Comparison of ENCODE assay signal across 8 mouse cellular contexts in genomic region chr11:74828404-74828931, GRCm38 (mm10). TPM values are rescaled to one million over a fixed set of nuclear protein-coding genes. Genes with fewer than 3 reads are reported as not detected.
DNase-seq lines count a peak whose midpoint lies in the region; ATAC-seq and TF ChIP-seq lines count a peak whose summit lies in the region.

No protein-coding gene starts in this region.

- TF ChIP-seq RAD21 in MEL (IDR thresholded peaks at IDR 0.05; ENCODE audit: low read depth, low read length), result peak; percentile 18

- peaks cover 0 to 36% of the 10 kb centered on the region in 2 experiments; a peak in 3 of 4 replicates for H3K36me3 ChIP-seq in MEL (ENCODE audit: control insufficient read depth in 1 of 2, insufficient read depth in 2 of 2, low read length in 2 of 2)
- H3K36me3 ChIP-seq in liver, embryonic 14.5 days (replicated peaks; ENCODE audit: control insufficient read depth, insufficient read depth, low read depth), result no peaks in the 10 kb centered on the region

- TF ChIP-seq EP300 in MEL (IDR thresholded peaks at IDR 0.05; ENCODE audit: low read depth in 1 of 2, low read length in 2 of 2), result no peak
- TF ChIP-seq EP300 in liver, embryonic 14.5 days (IDR thresholded peaks at IDR 0.05; ENCODE audit: low read depth), result no peak

- H3K4me3 ChIP-seq in lung, adult 2 months (replicated peaks; ENCODE audit: extremely low read depth, low read depth, low read length), result no peak overlapping the region
- no peak overlapping the region for H3K4me3 ChIP-seq in MEL (ENCODE audit: control insufficient read depth in 1 of 2, insufficient read depth in 1 of 2, low read depth in 2 of 2, low read length in 2 of 2)
- no peak overlapping the region for H3K4me3 ChIP-seq in liver, embryonic 14.5 days (ENCODE audit: insufficient read depth in 1 of 2, low read depth in 2 of 2, low read length in 2 of 2)

- no peak for TF ChIP-seq POLR2A in lung, adult 2 months (IDR thresholded peaks at IDR 0.05; ENCODE audit: borderline replicate concordance, extremely low read depth, low read depth, low read length)
- TF ChIP-seq POLR2A in MEL (IDR thresholded peaks at IDR 0.05; ENCODE audit: control insufficient read depth in 1 of 2, insufficient read depth in 1 of 2, low read depth in 1 of 2, low read length in 2 of 2, poor library complexity in 1 of 2), result no peak

- H3K9me3 ChIP-seq in MEL (replicated peaks; ENCODE audit: insufficient read depth, low read length), result no peaks in the 10 kb centered on the region
- H3K9me3 ChIP-seq in liver, embryonic 14.5 days (ENCODE audit: control insufficient read depth, low read length), result no peaks in the 10 kb centered on the region

- H3K9ac ChIP-seq in MEL (ENCODE audit: control insufficient read depth, low read depth, low read length, poor library complexity, severe bottlenecking), result no peak overlapping the region
- H3K9ac ChIP-seq in liver, embryonic 14.5 days (replicated peaks), result 0 out of 2 replicates have a peak overlapping the region, but pooled peaks have one; percentile 6

- H3K27ac ChIP-seq in MEL (ENCODE audit: control insufficient read depth, low read depth, low read length), result peak overlapping the region; percentile 5; the same call in 1 of the 2 replicates
- H3K27ac ChIP-seq in liver, embryonic 14.5 days, result no peak overlapping the region

- H3K4me2 ChIP-seq in liver, embryonic 14.5 days (ENCODE audit: low read depth), result peak overlapping the region; percentile 100

- peaks cover 18% of the 10 kb centered on the region for H3K79me2 ChIP-seq in MEL (ENCODE audit: control insufficient read depth, insufficient read depth, low read length, poor library complexity)

- H3K4me1 ChIP-seq in lung, adult 2 months (ENCODE audit: control insufficient read depth, insufficient read depth, low read length), result peaks cover 22% of the 10 kb centered on the region
- peaks cover 0 to 32% of the 10 kb centered on the region in 2 experiments; a peak in 3 of 4 replicates for H3K4me1 ChIP-seq in MEL (ENCODE audit: control insufficient read depth in 1 of 2, insufficient read depth in 2 of 2, low read length in 2 of 2)
- H3K4me1 ChIP-seq in liver, embryonic 14.5 days (replicated peaks; ENCODE audit: control insufficient read depth in 2 of 2, insufficient read depth in 2 of 2, low read length in 1 of 2), result peaks cover 25 to 41% of the 10 kb centered on the region in 2 experiments

- peak; percentile 93 for DNase-seq in heart, adult 11 months
- no peak for DNase-seq in heart, postnatal 25 days (ENCODE audit: low spot score)
- peak; percentile 32 for DNase-seq in lung, postnatal 10 days
- DNase-seq in lung, adult 2 months, result no peak
- peak; percentile 60 for DNase-seq in MEL (ENCODE audit: low read depth, low spot score)
- DNase-seq in liver, embryonic 14.5 days (ENCODE audit: low read depth in 3 of 3, low spot score in 3 of 3), result no peak
- DNase-seq in adrenal gland, postnatal 14 days, result no peak
- no peak for DNase-seq in adrenal gland, adult 2 months

- 42% methylated on average over 2 of the region's 2 CpGs for WGBS in lung, adult 2 months
- WGBS in liver, embryonic 14.5 days (ENCODE audit: insufficient replicate concordance), result 56% methylated on average over 2 of the region's 2 CpGs

- intact Hi-C loops in heart, postnatal 25 days (cut with DNase I), result loop anchor here (10.0 kb wide), 1 partner anchor 346 kb away; the partner anchor contains the start of gene Ovca2

- H3K27me3 ChIP-seq in MEL (ENCODE audit: control insufficient read depth in 1 of 2, insufficient read depth in 2 of 2, low read length in 2 of 2), result no peaks in the 10 kb centered on the region
- H3K27me3 ChIP-seq in liver, embryonic 14.5 days (ENCODE audit: control insufficient read depth, insufficient read depth, low read length), result no peaks in the 10 kb centered on the region

- no peak for TF ChIP-seq CTCF in lung, adult 2 months (IDR thresholded peaks at IDR 0.05; ENCODE audit: insufficient read depth, low read length)
- TF ChIP-seq CTCF in MEL (IDR thresholded peaks at IDR 0.05 in 2 of 3, conservative IDR thresholded peaks at IDR 0.05 in 1 of 3; ENCODE audit: control insufficient read depth in 1 of 3, insufficient read depth in 1 of 3, low read depth in 2 of 3, low read length in 3 of 3, poor library complexity in 1 of 3, severe bottlenecking in 1 of 3), result peak; percentile 9 to 44 (median 38); a peak in 5 of 6 replicates
- peak; percentile 26; the same call in 1 of the 2 replicates for TF ChIP-seq CTCF in liver, embryonic 14.5 days (IDR thresholded peaks at IDR 0.05; ENCODE audit: low read depth)

- no peak for ATAC-seq in liver, embryonic 14.5 days (ENCODE audit: insufficient read depth)

TF ChIP-seq in MEL, 35 proteins besides CTCF, POLR2A, EP300 and RAD21:
- TF ChIP-seq USF2 (IDR thresholded peaks at IDR 0.05; ENCODE audit: borderline replicate concordance in 1 of 2, insufficient read depth in 1 of 2, low read depth in 1 of 2, low read length in 2 of 2) (0 out of 4 replicates have a peak, but pooled peaks of 1 of the 2 experiments have one; percentile 18), SIN3A (IDR thresholded peaks at IDR 0.05; ENCODE audit: low read length) (peak; percentile 46), MAZ (IDR thresholded peaks at IDR 0.05; ENCODE audit: low read depth, low read length) (0 out of 2 replicates have a peak, but pooled peaks have one; percentile 4), USF1 (IDR thresholded peaks at IDR 0.05; ENCODE audit: low read depth, low read length) (peak; percentile 59; the same call in 1 of the 2 replicates), BHLHE40 (IDR thresholded peaks at IDR 0.05; ENCODE audit: borderline replicate concordance, low read depth, low read length) (0 out of 2 replicates have a peak, but pooled peaks have one; percentile 18), CHD1 (IDR thresholded peaks at IDR 0.05; ENCODE audit: low read depth, low read length) (no peak), SMC3 (IDR thresholded peaks at IDR 0.05; ENCODE audit: low read depth, low read length) (peak; percentile 7; the same call in 1 of the 2 replicates), MEF2A (IDR thresholded peaks at IDR 0.05; ENCODE audit: extremely low read depth, insufficient replicate concordance, low read depth, low read length, poor library complexity, severe bottlenecking) (no peak)

RNA-seq across cellular contexts. Expression of gene Mnt, which starts 2.3 kb away (rescaled TPM):
- total RNA-seq in heart, postnatal 25 days (2021), result 10 to 100 TPM in 1 of 2 experiments, 1 to 10 TPM in 1; 9.8 to 10.6 TPM
- polyA plus RNA-seq in lung, adult 2 months (2012; rRNA removed), result 21.3 and 22.2 TPM in 2 replicates
- total RNA-seq in MEL (2012; rRNA removed), result 5.8 and 7.7 TPM in 2 replicates
- polyA plus RNA-seq in MEL (2012; ENCODE audit: insufficient read depth in 1 of 2, insufficient read length in 2 of 2, low read depth in 1 of 2, low replicate concordance in 2 of 2, missing spikeins in 1 of 2), result 10 to 100 TPM in 1 of 2 experiments, not detected in 1; 37.3 TPM
- polyA plus RNA-seq in liver, embryonic 14.5 days (2012; rRNA removed), result 2.5 TPM in 2 replicates
- 1.0 and 1.2 TPM in 2 replicates for polyA plus RNA-seq in liver, embryonic 14.5 days (2014; fragmentation: Nextera tagmentation; extraction: Ambion mirVana)
- total RNA-seq in adrenal gland, postnatal 14 days (2021), result 22.8 and 29.9 TPM in 2 replicates
- total RNA-seq in adrenal gland, adult 2 months (2021), result 10 to 100 TPM; 23.4 to 25.2 TPM
- 31.1 and 46.9 TPM in 2 replicates for polyA plus RNA-seq in adrenal gland, adult 2 months (2012; rRNA removed)

RNA-seq across cellular contexts. Expression of gene Mettl16, which starts 57.8 kb away (rescaled TPM):
- 10 to 100 TPM; 14.0 to 15.1 TPM for total RNA-seq in heart, postnatal 25 days (2021)
- 2.5 and 2.6 TPM in 2 replicates for polyA plus RNA-seq in lung, adult 2 months (2012; rRNA removed)
- 110 and 116 TPM in 2 replicates for total RNA-seq in MEL (2012; rRNA removed)
- polyA plus RNA-seq in MEL (2012; ENCODE audit: insufficient read depth in 1 of 2, insufficient read length in 2 of 2, low read depth in 1 of 2, low replicate concordance in 2 of 2, missing spikeins in 1 of 2), result 10 to 100 TPM in 1 of 2 experiments, not detected in 1; 76.3 TPM
- polyA plus RNA-seq in liver, embryonic 14.5 days (2012; rRNA removed), result 3.1 and 9.3 TPM in 2 replicates
- 14.6 and 16.5 TPM in 2 replicates for polyA plus RNA-seq in liver, embryonic 14.5 days (2014; fragmentation: Nextera tagmentation; extraction: Ambion mirVana)
- 24.1 and 29.2 TPM in 2 replicates for total RNA-seq in adrenal gland, postnatal 14 days (2021)
- 10 to 100 TPM; 33.2 to 33.7 TPM for total RNA-seq in adrenal gland, adult 2 months (2021)
- polyA plus RNA-seq in adrenal gland, adult 2 months (2012; rRNA removed), result 1.5 and 3.2 TPM in 2 replicates

Comparison
In these comparisons a context has a peak if more than half of its experiments do, and no peak if none do; other contexts are left out.
1. DNase-seq: peak in heart, adult 11 months (single experiment), lung, postnatal 10 days (single experiment) and MEL (single experiment); none in heart, postnatal 25 days (single experiment), lung, adult 2 months (single experiment), liver, embryonic 14.5 days (0 of 3), adrenal gland, postnatal 14 days (single experiment) and adrenal gland, adult 2 months (single experiment).